Mouse (Mus musculus) kidney, adult 9 months (tissue): ENCODE measurements around the gene Zfp961.
"Not testable (repeated sequence)": the region's sequence is repeated elsewhere in the genome, so short reads cannot be mapped to it uniquely, and the experiment has no call there.

Source experiments
- DNase-seq: peaks from one replicate; pipeline ENCODE4 v3.0.0; 2022

The Zfp961 gene

GRCm38 (mm10) chr8:71964051-71964450 lies 13.2 kb downstream of the Zfp961 start:
- no peak for DNase-seq

- no peak for DNase-seq
These were observed 14.3 kb downstream of the Zfp961 start for GRCm38 (mm10) chr8:71965166-71965565.

GRCm38 (mm10) chr8:71966411-71966810 lies 15.6 kb downstream of the Zfp961 start:
- DNase-seq = no peak

- no peak for DNase-seq
These were observed 16.4 kb downstream of the Zfp961 start for GRCm38 (mm10) chr8:71967261-71967660.

- DNase-seq = no peak
These were observed 17.3 kb downstream of the Zfp961 start for GRCm38 (mm10) chr8:71968100-71968499.

GRCm38 (mm10) chr8:71968636-71969035 lies 17.8 kb downstream of the Zfp961 start:
- DNase-seq = no peak

- DNase-seq = peak; percentile 45
These were observed 21.1 kb downstream of the Zfp961 start for GRCm38 (mm10) chr8:71971945-71972344.

GRCm38 (mm10) chr8:71974211-71974610 lies 23.4 kb downstream of the Zfp961 start:
- DNase-seq = no peak

GRCm38 (mm10) chr8:71981032-71981431 lies 30.2 kb downstream of the Zfp961 start:
- DNase-seq = peak; percentile 13

GRCm38 (mm10) chr8:71981456-71981855 lies 30.6 kb downstream of the Zfp961 start:
- DNase-seq = no peak

- peak; percentile 13 for DNase-seq
These were observed 33.8 kb downstream of the Zfp961 start for GRCm38 (mm10) chr8:71984601-71985000.

- DNase-seq = peak; percentile 32
These were observed 37.5 kb downstream of the Zfp961 start for GRCm38 (mm10) chr8:71988110-71988866.

- no peak for DNase-seq
These were observed 38.2 kb downstream of the Zfp961 start for GRCm38 (mm10) chr8:71988867-71989599.

GRCm38 (mm10) chr8:71999434-71999833 lies 48.6 kb downstream of the Zfp961 start:
- DNase-seq = no peak

- no peak for DNase-seq
These were observed 49.4 kb downstream of the Zfp961 start for GRCm38 (mm10) chr8:72000223-72000622.

GRCm38 (mm10) chr8:72002942-72003341 lies 52.1 kb downstream of the Zfp961 start:
- no peak for DNase-seq

- DNase-seq = no peak
These were observed 55.1 kb downstream of the Zfp961 start for GRCm38 (mm10) chr8:72005912-72006311.

GRCm38 (mm10) chr8:72006763-72007162 lies 55.9 kb downstream of the Zfp961 start:
- DNase-seq = no peak

- DNase-seq = peak; percentile 23
These were observed 57.4 kb downstream of the Zfp961 start for GRCm38 (mm10) chr8:72008134-72008641.

GRCm38 (mm10) chr8:72009473-72009872 lies 58.6 kb downstream of the Zfp961 start, which contains the start of gene Cyp4f18:
Gene Cyp4f18 (minus strand): TSS chr8:72009626.
- DNase-seq = no peak

- DNase-seq = not testable (repeated sequence)
These were observed 62.8 kb downstream of the Zfp961 start for GRCm38 (mm10) chr8:72013506-72014228.

GRCm38 (mm10) chr8:72017339-72017738 lies 66.5 kb downstream of the Zfp961 start:
- DNase-seq = not testable (repeated sequence)

GRCm38 (mm10) chr8:72018141-72018540 lies 67.3 kb downstream of the Zfp961 start:
- DNase-seq = no peak
